ENCODE assay signal across 18 mouse cellular contexts in the genomic region with DNA sequence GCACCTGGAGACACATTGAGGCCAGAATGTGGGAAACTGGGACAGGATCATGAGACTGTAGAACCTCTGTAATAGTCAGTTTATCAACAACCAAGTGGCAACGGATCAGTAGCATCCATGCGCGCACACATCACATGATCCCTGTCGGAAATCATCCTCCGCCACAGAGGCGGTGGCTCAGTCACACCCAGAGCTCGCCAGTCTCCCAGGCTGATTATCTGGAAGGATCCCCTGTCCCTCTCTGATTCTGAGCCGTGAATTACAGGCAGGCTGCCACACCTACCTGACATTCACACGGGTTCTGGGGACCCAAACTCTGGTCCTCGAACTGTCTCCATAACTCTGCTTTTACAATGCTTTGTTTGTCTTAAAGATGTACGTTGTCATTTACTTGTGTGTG.
DNase-seq lines count a peak whose midpoint lies in the region; ATAC-seq and TF ChIP-seq lines count a peak whose summit lies in the region.
"Had no signal": no experiment of that assay in that cellular context is flagged by ENCODE, and none has a peak within 500 bp of the region (broad histone marks: within the 10 kb centered on the region; RNA-seq: fewer than 3 reads in every experiment).

No protein-coding gene starts in this region.

- no peak for DNase-seq in stomach, postnatal 0 days (ENCODE audit: low spot score)
- no peak for DNase-seq in hindbrain, embryonic 11.5 days (ENCODE audit: low spot score)
- DNase-seq in lung, postnatal 0 days (ENCODE audit: low spot score) = no peak
- DNase-seq: adrenal gland, postnatal 10 days; cerebellum, adult 2 months; cerebellum, postnatal 10 days; forebrain, postnatal 0 days; gastrocnemius, postnatal 14 days; heart, adult 2 months had no signal

- H3K36me3 ChIP-seq in stomach, embryonic 15.5 days = no peaks in the 10 kb centered on the region
- H3K36me3 ChIP-seq in stomach, postnatal 0 days (ENCODE audit: control insufficient read depth, insufficient read depth, low read length) = no peaks in the 10 kb centered on the region
- no peaks in the 10 kb centered on the region for H3K36me3 ChIP-seq in liver, embryonic 12.5 days
- no peaks in the 10 kb centered on the region for H3K36me3 ChIP-seq in liver, embryonic 16.5 days (ENCODE audit: control insufficient read depth, insufficient read depth)
- no peaks in the 10 kb centered on the region for H3K36me3 ChIP-seq in hindbrain, embryonic 11.5 days (ENCODE audit: control insufficient read depth, insufficient read depth, low read length)
- no peaks in the 10 kb centered on the region for H3K36me3 ChIP-seq in forebrain, embryonic 12.5 days (replicated peaks)
- H3K36me3 ChIP-seq in lung, postnatal 0 days (ENCODE audit: insufficient read depth, low read length) = no peaks in the 10 kb centered on the region
- H3K36me3 ChIP-seq: embryonic facial prominence, embryonic 13.5 days; heart, embryonic 12.5 days; hindbrain, embryonic 10.5 days; hindbrain, embryonic 15.5 days had no signal

- ATAC-seq in stomach, embryonic 15.5 days (ENCODE audit: insufficient read depth, low FRiP score, low read depth) = peak; percentile 70; the same call in 1 of the 2 replicates
- ATAC-seq in stomach, postnatal 0 days (ENCODE audit: low FRiP score, low TSS enrichment) = no peak
- ATAC-seq in liver, embryonic 12.5 days = peak; percentile 80
- ATAC-seq in liver, embryonic 16.5 days (ENCODE audit: low read depth) = peak; percentile 80
- no peak for ATAC-seq in hindbrain, embryonic 11.5 days (ENCODE audit: low FRiP score)
- no peak for ATAC-seq in forebrain, embryonic 12.5 days (ENCODE audit: low FRiP score)
- ATAC-seq in lung, postnatal 0 days = no peak
- ATAC-seq: forebrain, embryonic 13.5 days had no signal

- H3K9me3 ChIP-seq in stomach, embryonic 15.5 days = no peaks in the 10 kb centered on the region
- no peaks in the 10 kb centered on the region for H3K9me3 ChIP-seq in stomach, postnatal 0 days (ENCODE audit: control insufficient read depth, low read length)
- no peaks in the 10 kb centered on the region for H3K9me3 ChIP-seq in liver, embryonic 12.5 days (replicated peaks)
- no peaks in the 10 kb centered on the region for H3K9me3 ChIP-seq in liver, embryonic 16.5 days (replicated peaks; ENCODE audit: control insufficient read depth, low read length)
- no peaks in the 10 kb centered on the region for H3K9me3 ChIP-seq in hindbrain, embryonic 11.5 days (ENCODE audit: control insufficient read depth, low read length)
- H3K9me3 ChIP-seq in forebrain, embryonic 12.5 days = no peaks in the 10 kb centered on the region
- no peaks in the 10 kb centered on the region for H3K9me3 ChIP-seq in lung, postnatal 0 days (ENCODE audit: low read length)
- H3K9me3 ChIP-seq: embryonic facial prominence, embryonic 13.5 days; forebrain, embryonic 13.5 days; heart, embryonic 12.5 days; hindbrain, embryonic 10.5 days; hindbrain, embryonic 15.5 days had no signal

- H3K4me2 ChIP-seq in stomach, embryonic 15.5 days = no peak overlapping the region
- H3K4me2 ChIP-seq in stomach, postnatal 0 days (replicated peaks; ENCODE audit: low read depth) = no peak overlapping the region
- peak overlapping the region; percentile 37 for H3K4me2 ChIP-seq in liver, embryonic 12.5 days
- peak overlapping the region; percentile 17; the same call in 1 of the 2 replicates for H3K4me2 ChIP-seq in liver, embryonic 16.5 days (ENCODE audit: low read depth, low read length)
- H3K4me2 ChIP-seq in hindbrain, embryonic 11.5 days (replicated peaks; ENCODE audit: low read depth, low read length) = no peak overlapping the region
- H3K4me2 ChIP-seq in forebrain, embryonic 12.5 days = no peak overlapping the region
- no peak overlapping the region for H3K4me2 ChIP-seq in lung, postnatal 0 days (replicated peaks; ENCODE audit: low read depth, low read length)
- H3K4me2 ChIP-seq: embryonic facial prominence, embryonic 13.5 days; forebrain, embryonic 13.5 days; heart, embryonic 12.5 days; hindbrain, embryonic 15.5 days had no signal

- H3K9ac ChIP-seq in stomach, embryonic 15.5 days = no peak overlapping the region
- no peak overlapping the region for H3K9ac ChIP-seq in stomach, postnatal 0 days (ENCODE audit: low read length)
- 0 out of 2 replicates have a peak overlapping the region, but pooled peaks have one; percentile 29 for H3K9ac ChIP-seq in liver, embryonic 12.5 days
- H3K9ac ChIP-seq in liver, embryonic 16.5 days (ENCODE audit: low read depth, low read length) = no peak overlapping the region; the same call in 1 of the 2 replicates
- no peak overlapping the region for H3K9ac ChIP-seq in hindbrain, embryonic 11.5 days (ENCODE audit: low read depth, low read length)
- no peak overlapping the region for H3K9ac ChIP-seq in forebrain, embryonic 12.5 days
- H3K9ac ChIP-seq in lung, postnatal 0 days (replicated peaks; ENCODE audit: low read depth) = no peak overlapping the region
- H3K9ac ChIP-seq: embryonic facial prominence, embryonic 13.5 days; forebrain, embryonic 13.5 days; forebrain, postnatal 0 days; heart, embryonic 12.5 days; hindbrain, embryonic 15.5 days had no signal

- H3K27me3 ChIP-seq in stomach, embryonic 15.5 days (replicated peaks) = no peaks in the 10 kb centered on the region
- no peaks in the 10 kb centered on the region for H3K27me3 ChIP-seq in stomach, postnatal 0 days (ENCODE audit: control insufficient read depth, insufficient read depth, low read length)
- H3K27me3 ChIP-seq in liver, embryonic 12.5 days (replicated peaks) = 0 out of 2 replicates have a peak, but pooled peaks cover 5% of the 10 kb centered on the region
- H3K27me3 ChIP-seq in liver, embryonic 16.5 days (ENCODE audit: control insufficient read depth, insufficient read depth, low read depth, low read length) = no peaks in the 10 kb centered on the region
- no peaks in the 10 kb centered on the region for H3K27me3 ChIP-seq in hindbrain, embryonic 11.5 days (ENCODE audit: control insufficient read depth, insufficient read depth, low read length)
- H3K27me3 ChIP-seq in forebrain, embryonic 12.5 days = no peaks in the 10 kb centered on the region
- no peaks in the 10 kb centered on the region for H3K27me3 ChIP-seq in lung, postnatal 0 days (replicated peaks; ENCODE audit: insufficient read depth, low read length)
- H3K27me3 ChIP-seq: forebrain, embryonic 13.5 days; hindbrain, embryonic 15.5 days had no signal

- 81% methylated on average over 11 of the region's 11 CpGs for WGBS in stomach, embryonic 15.5 days
- WGBS in stomach, postnatal 0 days = 85% methylated on average over 11 of the region's 11 CpGs
- 46% methylated on average over 11 of the region's 11 CpGs for WGBS in liver, embryonic 12.5 days (ENCODE audit: insufficient replicate concordance)
- 45% methylated on average over 11 of the region's 11 CpGs for WGBS in liver, embryonic 16.5 days (ENCODE audit: insufficient replicate concordance)
- WGBS in hindbrain, embryonic 11.5 days = 90% methylated on average over 11 of the region's 11 CpGs
- 92% methylated on average over 11 of the region's 11 CpGs for WGBS in forebrain, embryonic 12.5 days
- 77% methylated on average over 11 of the region's 11 CpGs for WGBS in lung, postnatal 0 days

- H3K27ac ChIP-seq in stomach, embryonic 15.5 days = no peak overlapping the region
- no peak overlapping the region for H3K27ac ChIP-seq in stomach, postnatal 0 days (replicated peaks)
- peak overlapping the region; percentile 76 for H3K27ac ChIP-seq in liver, embryonic 12.5 days
- peak overlapping the region; percentile 77 for H3K27ac ChIP-seq in liver, embryonic 16.5 days (ENCODE audit: low read length)
- H3K27ac ChIP-seq in hindbrain, embryonic 11.5 days (ENCODE audit: low read depth, low read length) = no peak overlapping the region
- no peak overlapping the region for H3K27ac ChIP-seq in forebrain, embryonic 12.5 days
- no peak overlapping the region for H3K27ac ChIP-seq in lung, postnatal 0 days (ENCODE audit: low read length)
- H3K27ac ChIP-seq: embryonic facial prominence, embryonic 13.5 days; forebrain, embryonic 13.5 days; heart, adult 2 months; hindbrain, embryonic 10.5 days; hindbrain, embryonic 15.5 days had no signal

- H3K4me1 ChIP-seq in stomach, embryonic 15.5 days = peaks cover 4% of the 10 kb centered on the region; the same call in 1 of the 2 replicates
- no peaks in the 10 kb centered on the region for H3K4me1 ChIP-seq in stomach, postnatal 0 days (replicated peaks; ENCODE audit: control insufficient read depth, insufficient read depth)
- H3K4me1 ChIP-seq in liver, embryonic 12.5 days = peaks cover 64% of the 10 kb centered on the region
- peaks cover 48% of the 10 kb centered on the region for H3K4me1 ChIP-seq in liver, embryonic 16.5 days (ENCODE audit: control insufficient read depth, low read depth, low read length)
- H3K4me1 ChIP-seq in hindbrain, embryonic 11.5 days (replicated peaks; ENCODE audit: control insufficient read depth, insufficient read depth, low read length) = no peaks in the 10 kb centered on the region
- no peaks in the 10 kb centered on the region for H3K4me1 ChIP-seq in forebrain, embryonic 12.5 days
- H3K4me1 ChIP-seq in lung, postnatal 0 days (ENCODE audit: insufficient read depth, low read depth, low read length) = no peaks in the 10 kb centered on the region
- H3K4me1 ChIP-seq: forebrain, embryonic 13.5 days; heart, embryonic 12.5 days; hindbrain, embryonic 10.5 days; hindbrain, embryonic 15.5 days had no signal

- H3K4me3 ChIP-seq in stomach, embryonic 15.5 days (replicated peaks) = no peak overlapping the region
- no peak overlapping the region for H3K4me3 ChIP-seq in stomach, postnatal 0 days (ENCODE audit: low read depth, low read length)
- no peak overlapping the region for H3K4me3 ChIP-seq in liver, embryonic 12.5 days
- no peak overlapping the region for H3K4me3 ChIP-seq in liver, embryonic 16.5 days (ENCODE audit: low read depth, low read length)
- H3K4me3 ChIP-seq in hindbrain, embryonic 11.5 days (ENCODE audit: low read depth, low read length) = no peak overlapping the region
- no peak overlapping the region for H3K4me3 ChIP-seq in forebrain, embryonic 12.5 days (replicated peaks)
- H3K4me3 ChIP-seq in lung, postnatal 0 days (ENCODE audit: low read depth, low read length) = no peak overlapping the region
- H3K4me3 ChIP-seq: embryonic facial prominence, embryonic 13.5 days; forebrain, embryonic 13.5 days; heart, adult 2 months; heart, embryonic 12.5 days; hindbrain, embryonic 10.5 days; hindbrain, embryonic 15.5 days had no signal

- TF ChIP-seq CTCF in stomach, postnatal 0 days (IDR thresholded peaks at IDR 0.05; ENCODE audit: low read depth) = no peak
- no peak for TF ChIP-seq CTCF in lung, postnatal 0 days (IDR thresholded peaks at IDR 0.05)

- no peak for TF ChIP-seq EP300 in stomach, postnatal 0 days (optimal IDR thresholded peaks at IDR 0.05)
- TF ChIP-seq EP300 in lung, postnatal 0 days (IDR thresholded peaks at IDR 0.05) = no peak

Comparison
In these comparisons a context has a peak if more than half of its experiments do, and no peak if none do; other contexts are left out.
1. ATAC-seq: peak in stomach, embryonic 15.5 days (single experiment), liver, embryonic 12.5 days (single experiment) and liver, embryonic 16.5 days (single experiment); none in stomach, postnatal 0 days (single experiment), hindbrain, embryonic 11.5 days (single experiment), forebrain, embryonic 12.5 days (single experiment) and lung, postnatal 0 days (single experiment).
2. H3K27ac ChIP-seq: peak in liver, embryonic 12.5 days (single experiment) and liver, embryonic 16.5 days (single experiment); none in stomach, embryonic 15.5 days (single experiment), stomach, postnatal 0 days (single experiment), hindbrain, embryonic 11.5 days (single experiment), forebrain, embryonic 12.5 days (single experiment) and lung, postnatal 0 days (single experiment).
3. H3K4me2 ChIP-seq: peak in liver, embryonic 12.5 days (single experiment) and liver, embryonic 16.5 days (single experiment); none in stomach, embryonic 15.5 days (single experiment), stomach, postnatal 0 days (single experiment), hindbrain, embryonic 11.5 days (single experiment), forebrain, embryonic 12.5 days (single experiment) and lung, postnatal 0 days (single experiment).